8 mouse cellular contexts compared by ENCODE assay signal in the genomic region with DNA sequence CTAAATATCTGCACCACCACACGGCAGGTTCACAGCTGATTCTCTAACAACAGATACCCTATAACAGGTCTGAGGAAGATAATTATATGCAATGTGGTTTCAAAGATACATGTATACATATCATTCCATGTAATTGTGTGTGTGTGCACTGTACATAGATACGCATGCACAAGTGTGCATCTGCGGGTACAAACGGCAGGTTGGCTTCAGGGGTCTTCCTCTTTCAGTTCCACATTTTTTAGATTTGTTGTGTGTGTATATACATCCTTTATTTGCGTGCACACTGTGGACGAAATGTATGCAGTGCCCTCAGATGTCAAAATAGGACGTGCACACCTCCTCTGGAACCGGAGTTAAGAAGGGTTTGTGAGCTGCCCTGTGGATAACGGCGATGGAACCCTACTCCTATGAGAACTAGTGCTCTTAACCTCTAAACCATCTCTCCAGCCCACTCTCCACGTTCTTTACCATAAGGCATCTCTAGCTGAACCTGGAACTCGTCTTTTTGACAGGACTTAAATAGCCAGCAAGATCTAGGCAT. TPM values are rescaled to one million over a fixed set of nuclear protein-coding genes. Genes with fewer than 3 reads are reported as not detected.
A peak's percentile ranks its signal among the peaks of the same experiment; 100 is the strongest.
DNase-seq lines count a peak whose midpoint lies in the region; ATAC-seq and TF ChIP-seq lines count a peak whose summit lies in the region.

No protein-coding gene starts in this region.

- peak overlapping the region; percentile 84; the same call in 1 of the 2 replicates for H3K4me3 ChIP-seq in heart, embryonic 11.5 days (ENCODE audit: low read depth, low read length)
- peak overlapping the region; percentile 91 for H3K4me3 ChIP-seq in E14TG2a.4 (replicated peaks; ENCODE audit: low read length)
- H3K4me3 ChIP-seq in hindbrain, embryonic 12.5 days, result peak overlapping the region; percentile 89; the same call in 1 of the 2 replicates

- no peaks in the 10 kb centered on the region for H3K27me3 ChIP-seq in heart, embryonic 11.5 days (ENCODE audit: control insufficient read depth, insufficient read depth, low read length)
- H3K27me3 ChIP-seq in E14TG2a.4 (ENCODE audit: insufficient read depth, low read length), result peaks cover 5% of the 10 kb centered on the region; the same call in 1 of the 2 replicates
- H3K27me3 ChIP-seq in hindbrain, embryonic 12.5 days, result no peaks in the 10 kb centered on the region

- no peak for TF ChIP-seq CTCF in E14TG2a.4 (conservative IDR thresholded peaks at IDR 0.05; ENCODE audit: low read length)

- WGBS in heart, embryonic 11.5 days (ENCODE audit: insufficient replicate concordance), result 74% methylated on average over 12 of the region's 12 CpGs
- WGBS in hindbrain, embryonic 12.5 days, result 87% methylated on average over 12 of the region's 12 CpGs

- peak overlapping the region; percentile 43; the same call in 1 of the 2 replicates for H3K4me2 ChIP-seq in heart, embryonic 11.5 days
- H3K4me2 ChIP-seq in hindbrain, embryonic 12.5 days (replicated peaks), result peak overlapping the region; percentile 75

- H3K4me1 ChIP-seq in heart, embryonic 11.5 days (ENCODE audit: control insufficient read depth, insufficient read depth, low read length), result peaks cover 14% of the 10 kb centered on the region
- H3K4me1 ChIP-seq in E14TG2a.4 (replicated peaks; ENCODE audit: low read depth, low read length), result peaks cover 52% of the 10 kb centered on the region
- H3K4me1 ChIP-seq in hindbrain, embryonic 12.5 days, result peaks cover 16% of the 10 kb centered on the region

- peaks cover 15% of the 10 kb centered on the region for H3K36me3 ChIP-seq in heart, embryonic 11.5 days (ENCODE audit: control insufficient read depth, insufficient read depth, low read length)
- peaks cover 32% of the 10 kb centered on the region for H3K36me3 ChIP-seq in E14TG2a.4 (ENCODE audit: insufficient read depth, low read length)
- peaks cover 17% of the 10 kb centered on the region for H3K36me3 ChIP-seq in hindbrain, embryonic 12.5 days

- no peak for DNase-seq in heart, postnatal 36 days
- no peak for DNase-seq in urinary bladder, postnatal 10 days (ENCODE audit: low spot score)
- DNase-seq in Muller cell, postnatal 12 days (ENCODE audit: inconsistent ontology term), result no peak

- no peaks in the 10 kb centered on the region for H3K9me3 ChIP-seq in heart, embryonic 11.5 days (replicated peaks; ENCODE audit: control insufficient read depth, low read length)
- H3K9me3 ChIP-seq in E14TG2a.4 (ENCODE audit: low read length), result no peaks in the 10 kb centered on the region
- H3K9me3 ChIP-seq in hindbrain, embryonic 12.5 days (replicated peaks), result no peaks in the 10 kb centered on the region

- H3K9ac ChIP-seq in heart, embryonic 11.5 days (ENCODE audit: low read depth, low read length), result no peak overlapping the region
- H3K9ac ChIP-seq in hindbrain, embryonic 12.5 days, result no peak overlapping the region

- H3K27ac ChIP-seq in heart, embryonic 11.5 days (ENCODE audit: low read depth, low read length), result peak overlapping the region; percentile 99; the same call in 1 of the 2 replicates
- no peak overlapping the region for H3K27ac ChIP-seq in hindbrain, embryonic 12.5 days

- intact Hi-C loops in heart, postnatal 36 days (cut with DNase I), result loop anchor here (2.0 to 5.0 kb wide), 2 partner anchors 27 to 105 kb away; partner anchors contain the start of gene Ate1

- no peak for ATAC-seq in heart, embryonic 11.5 days (replicated peaks; ENCODE audit: insufficient number of reproducible peaks, low FRiP score, low TSS enrichment)
- peak; percentile 59 for ATAC-seq in hindbrain, embryonic 12.5 days (ENCODE audit: low FRiP score)
- peak; percentile 45; the same call in 1 of the 2 replicates for ATAC-seq in megakaryocyte-erythroid progenitor cell, adult 5-6 weeks (replicated peaks; ENCODE audit: low FRiP score, low TSS enrichment, poor library complexity, severe bottlenecking)
- ATAC-seq in inflammation-experienced regulatory T-cells, adult 6 months, result no peak

RNA-seq across cellular contexts. Expression of gene Nsmce4a, which starts 25.2 kb away (rescaled TPM):
- polyA plus RNA-seq in heart, embryonic 11.5 days (2014; fragmentation: Nextera tagmentation; extraction: Ambion mirVana), result 137 and 146 TPM in 2 replicates
- total RNA-seq in heart, postnatal 36 days (2021), result 10 to 100 TPM; 44.5 to 47.6 TPM
- polyA plus RNA-seq in hindbrain, embryonic 12.5 days (2016; fragmentation: Nextera tagmentation; extraction: Ambion mirVana), result 132 and 145 TPM in 2 replicates
- 180 and 183 TPM in 2 replicates for total RNA-seq in megakaryocyte-erythroid progenitor cell, adult 5-6 weeks (2014; fragmentation: Nextera tagmentation)
- total RNA-seq in megakaryocyte-erythroid progenitor cell, adult 5-6 weeks (2017), result 203 and 229 TPM in 2 replicates
- polyA plus RNA-seq in inflammation-experienced regulatory T-cells, adult 6 months (2017; shearing (Covaris generic)), result 10 to 100 TPM; 10.5 to 15.3 (median 13.5) TPM

RNA-seq across cellular contexts. Expression of gene Ate1, which starts 27.5 kb away (rescaled TPM):
- 55.5 and 67.1 TPM in 2 replicates for polyA plus RNA-seq in heart, embryonic 11.5 days (2014; fragmentation: Nextera tagmentation; extraction: Ambion mirVana)
- total RNA-seq in heart, postnatal 36 days (2021), result 10 to 100 TPM; 30.5 to 32.9 TPM
- polyA plus RNA-seq in hindbrain, embryonic 12.5 days (2016; fragmentation: Nextera tagmentation; extraction: Ambion mirVana), result 59.5 and 71.2 TPM in 2 replicates
- total RNA-seq in megakaryocyte-erythroid progenitor cell, adult 5-6 weeks (2014; fragmentation: Nextera tagmentation), result 31.9 and 32.1 TPM in 2 replicates
- total RNA-seq in megakaryocyte-erythroid progenitor cell, adult 5-6 weeks (2017), result 60.6 and 66.9 TPM in 2 replicates
- 10 to 100 TPM; 36.9 to 50.5 (median 42.6) TPM for polyA plus RNA-seq in inflammation-experienced regulatory T-cells, adult 6 months (2017; shearing (Covaris generic))

RNA-seq across cellular contexts. Expression of gene Tacc2, which starts 29.5 kb away (rescaled TPM):
- polyA plus RNA-seq in heart, embryonic 11.5 days (2014; fragmentation: Nextera tagmentation; extraction: Ambion mirVana), result 42.2 and 48.9 TPM in 2 replicates
- 100 to 1,000 TPM; 505 to 575 TPM for total RNA-seq in heart, postnatal 36 days (2021)
- polyA plus RNA-seq in hindbrain, embryonic 12.5 days (2016; fragmentation: Nextera tagmentation; extraction: Ambion mirVana), result 69.4 and 75.5 TPM in 2 replicates
- 9.1 and 14.2 TPM in 2 replicates for total RNA-seq in megakaryocyte-erythroid progenitor cell, adult 5-6 weeks (2014; fragmentation: Nextera tagmentation)
- 0.88 and 1.6 TPM in 2 replicates for total RNA-seq in megakaryocyte-erythroid progenitor cell, adult 5-6 weeks (2017)
- 1 to 10 TPM; 3.7 to 8.8 (median 6.6) TPM for polyA plus RNA-seq in inflammation-experienced regulatory T-cells, adult 6 months (2017; shearing (Covaris generic))

Comparison
In these comparisons a context has a peak if more than half of its experiments do, and no peak if none do; other contexts are left out.
1. ATAC-seq: peak in hindbrain, embryonic 12.5 days (single experiment) and megakaryocyte-erythroid progenitor cell, adult 5-6 weeks (single experiment); none in heart, embryonic 11.5 days (single experiment) and inflammation-experienced regulatory T-cells, adult 6 months (single experiment).
2. Peak in every context shown above with its lines, with median percentiles within 50 percentile points of each other: H3K4me3 ChIP-seq.